16 mouse cellular contexts compared by ENCODE assay signal in genomic region chr7:44487936-44488335, GRCm38 (mm10). TPM values are rescaled to one million over a fixed set of nuclear protein-coding genes. Genes with fewer than 3 reads are reported as not detected.
"Had no signal": no experiment of that assay in that cellular context is flagged by ENCODE, and none has a peak within 500 bp of the region (broad histone marks: within the 10 kb centered on the region; RNA-seq: fewer than 3 reads in every experiment).

No protein-coding gene starts in this region.

- H3K9ac ChIP-seq: limb, embryonic 13.5 days; liver, embryonic 15.5 days; lung, embryonic 14.5 days had no signal

- H3K9me3 ChIP-seq: limb, embryonic 13.5 days; liver, embryonic 15.5 days; midbrain, embryonic 10.5 days had no signal

- H3K4me1 ChIP-seq: limb, embryonic 13.5 days had no signal

- H3K4me3 ChIP-seq: limb, embryonic 13.5 days; liver, embryonic 15.5 days; midbrain, embryonic 10.5 days; myocyte had no signal

- DNase-seq: kidney, adult 11 months; kidney, adult 9 months; kidney, postnatal 14 days; left cerebral cortex, postnatal 4 days; lung, embryonic 14.5 days; lung, postnatal 10 days; right cerebral cortex, adult 18-20 months; thymus, postnatal 25 days had no signal

- H3K27ac ChIP-seq: limb, embryonic 13.5 days; liver, embryonic 15.5 days; midbrain, embryonic 10.5 days had no signal

- H3K27me3 ChIP-seq: liver, embryonic 15.5 days had no signal

- H3K4me2 ChIP-seq: limb, embryonic 13.5 days; liver, embryonic 15.5 days; lung, embryonic 14.5 days had no signal

RNA-seq across cellular contexts. Expression of gene Aspdh, which starts 22.7 kb away (rescaled TPM):
- total RNA-seq: megakaryocyte, adult 5-6 weeks had no signal
- polyA plus RNA-seq: intestine, embryonic 14.5 days; myocyte had no signal

RNA-seq across cellular contexts. Expression of gene Mybpc2, which starts 36.5 kb away (rescaled TPM):
- total RNA-seq: megakaryocyte, adult 5-6 weeks had no signal
- polyA plus RNA-seq: liver, adult 2 months; neural tube, embryonic 11.5 days had no signal
